Mouse (Mus musculus) forebrain, embryonic 15.5 days (tissue): ENCODE results near the gene Parp11. TPM values are rescaled to one million over a fixed set of nuclear protein-coding genes. Genes with fewer than 3 reads are reported as not detected.

ENCODE experiments used
- ATAC-seq: fragments of 200-750 bp; cut with Nextera tagmentation; replicated peaks from 2 replicates; pipeline ENCODE4 v1.8.0; 2017; ENCODE audit warnings: mild to moderate bottlenecking, moderate TSS enrichment, moderate library complexity
- H3K27ac ChIP-seq: fragments of 300-500 bp; sonication (generic); replicated peaks from 2 replicates; pipeline ENCODE4 v1.5.1; 2015; ENCODE audit warnings: mild to moderate bottlenecking, inconsistent platforms
- H3K27me3 ChIP-seq: fragments of 300-500 bp; sonication (generic); 2 replicates; pipeline ENCODE4 v1.6.1; 2015; ENCODE audit warnings: inconsistent platforms
- H3K36me3 ChIP-seq: fragments of 300-500 bp; sonication (generic); 2 replicates; pipeline ENCODE4 v1.6.1; 2015; ENCODE audit warnings: mild to moderate bottlenecking, inconsistent platforms
- H3K4me1 ChIP-seq: fragments of 300-500 bp; sonication (generic); 2 replicates; pipeline ENCODE4 v1.6.1; 2015; ENCODE audit warnings: inconsistent platforms
- H3K4me2 ChIP-seq: fragments of 300-500 bp; sonication (generic); replicated peaks from 2 replicates; pipeline ENCODE4 v1.6.1; 2015; ENCODE audit warnings: mild to moderate bottlenecking, inconsistent platforms
- H3K4me3 ChIP-seq: fragments of 300-500 bp; sonication (generic); 2 replicates; pipeline ENCODE4 v1.5.1; 2015; ENCODE audit warnings: mild to moderate bottlenecking, inconsistent platforms
- H3K9ac ChIP-seq: fragments of 300-500 bp; sonication (generic); replicated peaks from 2 replicates; pipeline ENCODE4 v1.6.1; 2015; ENCODE audit warnings: mild to moderate bottlenecking, inconsistent platforms
- H3K9me3 ChIP-seq: fragments of 300-500 bp; sonication (generic); 2 replicates; pipeline ENCODE4 v1.6.1; 2016; ENCODE audit warnings: inconsistent platforms
- WGBS: fragments of 180-500 bp; shearing (Covaris S2); methylation state at CpG from one replicate; pipeline ENCODE4 v1.1.7; 2015; ENCODE audit warnings: mixed read lengths; 5-methylcytosine and 5-hydroxymethylcytosine counted together
- polyA plus RNA-seq: library from polyadenylated mRNA; unstranded; fragments of >200 nt; fragmentation: Nextera tagmentation; extraction: Ambion mirVana; gene quantifications from 2 replicates; pipeline ENCODE4 v1.2.1, GENCODE M21; 2015

Parp11 gene
- polyA plus RNA-seq, 1 experiment from 2014 or later: 82.1 TPM

- no peaks in the 10 kb centered on the region for H3K27me3 ChIP-seq
- 66% methylated on average over 9 of the region's 9 CpGs for WGBS
- H3K9me3 ChIP-seq: no peaks in the 10 kb centered on the region
- H3K4me2 ChIP-seq: no peak overlapping the region
- ATAC-seq: no peak
- H3K4me1 ChIP-seq: 0 out of 2 replicates have a peak, but pooled peaks cover under 1% of the 10 kb centered on the region
- H3K27ac ChIP-seq: no peak overlapping the region
- no peak overlapping the region for H3K9ac ChIP-seq
- no peak overlapping the region for H3K4me3 ChIP-seq
- H3K36me3 ChIP-seq: no peaks in the 10 kb centered on the region
These were observed 12.6 kb upstream of the Parp11 start for GRCm38 (mm10) chr6:127433886-127434647.

GRCm38 (mm10) chr6:127434648-127434984 is 12.0 kb upstream of the Parp11 start:
- Histone ChIP-seq H3K27me3 (no peaks in the 10 kb centered on the region), H3K36me3 (no peaks in the 10 kb centered on the region), H3K4me1 (peaks cover 6% of the 10 kb centered on the region), H3K9me3 (no peaks in the 10 kb centered on the region), H3K4me3 (no peak overlapping the region), H3K4me2 (no peak overlapping the region), H3K9ac (no peak overlapping the region), H3K27ac (no peak overlapping the region)
- 82% methylated on average over 4 of the region's 4 CpGs for WGBS
- no peak for ATAC-seq

- no peaks in the 10 kb centered on the region for H3K9me3 ChIP-seq
- H3K4me2 ChIP-seq: no peak overlapping the region
- 98% methylated on average over 3 of the region's 3 CpGs for WGBS
- H3K4me1 ChIP-seq: peaks cover 39% of the 10 kb centered on the region
- H3K27me3 ChIP-seq: no peaks in the 10 kb centered on the region
- H3K4me3 ChIP-seq: no peak overlapping the region
- ATAC-seq: 0 out of 2 replicates have a peak, but pooled peaks have one; percentile 7
- no peak overlapping the region for H3K9ac ChIP-seq
- H3K36me3 ChIP-seq: no peaks in the 10 kb centered on the region
- peak overlapping the region; percentile 65; the same call in 1 of the 2 replicates for H3K27ac ChIP-seq
These were observed 7.6 kb upstream of the Parp11 start for GRCm38 (mm10) chr6:127439063-127439462.

- ATAC-seq: peak; percentile 56
- no peaks in the 10 kb centered on the region for H3K36me3 ChIP-seq
- H3K9me3 ChIP-seq: no peaks in the 10 kb centered on the region
- H3K4me1 ChIP-seq: peaks cover 44% of the 10 kb centered on the region
- no peak overlapping the region for H3K9ac ChIP-seq
- WGBS: 54% methylated on average over 5 of the region's 5 CpGs
- H3K4me2 ChIP-seq: no peak overlapping the region
- no peaks in the 10 kb centered on the region for H3K27me3 ChIP-seq
- H3K27ac ChIP-seq: peak overlapping the region; percentile 65
- H3K4me3 ChIP-seq: no peak overlapping the region
These were observed 7.0 kb upstream of the Parp11 start for GRCm38 (mm10) chr6:127439540-127440195.

GRCm38 (mm10) chr6:127440416-127441104 is 6.1 kb upstream of the Parp11 start:
- H3K36me3 ChIP-seq: no peaks in the 10 kb centered on the region

GRCm38 (mm10) chr6:127442584-127442983 is 4.1 kb upstream of the Parp11 start:
- ATAC-seq: no peak
- 43% methylated on average over 4 of the region's 4 CpGs for WGBS

More at GRCm38 (mm10) chr6:127440416-127441104, 6.1 kb upstream of the Parp11 start:
- Histone ChIP-seq H3K4me3 (peak overlapping the region; percentile 13; the same call in 1 of the 2 replicates), H3K27me3 (no peaks in the 10 kb centered on the region), H3K4me1 (peaks cover 44% of the 10 kb centered on the region), H3K9me3 (no peaks in the 10 kb centered on the region), H3K27ac (peak overlapping the region; percentile 65), H3K4me2 (peak overlapping the region; percentile 41), H3K9ac (0 out of 2 replicates have a peak overlapping the region, but pooled peaks have one; percentile 13)
- WGBS: 24% methylated on average over 14 of the region's 14 CpGs
- peak; percentile 89 for ATAC-seq

GRCm38 (mm10) chr6:127443910-127444309 is 2.7 kb upstream of the Parp11 start:
- no peak overlapping the region for H3K9ac ChIP-seq
- no peak overlapping the region for H3K4me3 ChIP-seq
- peaks cover 56% of the 10 kb centered on the region for H3K4me1 ChIP-seq
- H3K27me3 ChIP-seq: no peaks in the 10 kb centered on the region
- ATAC-seq: no peak
- 2% methylated on average over 2 of the region's 2 CpGs for WGBS
- H3K36me3 ChIP-seq: no peaks in the 10 kb centered on the region
- peak overlapping the region; percentile 55 for H3K27ac ChIP-seq
- H3K4me2 ChIP-seq: no peak overlapping the region
- H3K9me3 ChIP-seq: no peaks in the 10 kb centered on the region

More at GRCm38 (mm10) chr6:127442584-127442983, 4.1 kb upstream of the Parp11 start:
- H3K9me3 ChIP-seq: no peaks in the 10 kb centered on the region
- H3K36me3 ChIP-seq: no peaks in the 10 kb centered on the region
- H3K27ac ChIP-seq: no peak overlapping the region
- no peak overlapping the region for H3K4me3 ChIP-seq
- H3K4me1 ChIP-seq: peaks cover 49% of the 10 kb centered on the region
- H3K9ac ChIP-seq: no peak overlapping the region
- H3K4me2 ChIP-seq: no peak overlapping the region
- H3K27me3 ChIP-seq: no peaks in the 10 kb centered on the region

- peaks cover 58% of the 10 kb centered on the region for H3K4me1 ChIP-seq
- no peak for ATAC-seq
- 18% methylated on average over 4 of the region's 4 CpGs for WGBS
- no peak overlapping the region for H3K9ac ChIP-seq
- no peaks in the 10 kb centered on the region for H3K27me3 ChIP-seq
- no peaks in the 10 kb centered on the region for H3K9me3 ChIP-seq
- H3K36me3 ChIP-seq: no peaks in the 10 kb centered on the region
- H3K27ac ChIP-seq: peak overlapping the region; percentile 55
- no peak overlapping the region for H3K4me2 ChIP-seq
- no peak overlapping the region for H3K4me3 ChIP-seq
These were observed 2.2 kb upstream of the Parp11 start for GRCm38 (mm10) chr6:127444466-127444865.

GRCm38 (mm10) chr6:127447686-127448460 is 1.2 kb downstream of the Parp11 start:
- no peak overlapping the region for H3K9ac ChIP-seq
- 67% methylated on average over 10 of the region's 10 CpGs for WGBS

GRCm38 (mm10) chr6:127448869-127449268 is 2.2 kb downstream of the Parp11 start:
- Histone ChIP-seq H3K27ac (peak overlapping the region; percentile 95), H3K9me3 (no peaks in the 10 kb centered on the region), H3K9ac (no peak overlapping the region), H3K4me3 (no peak overlapping the region), H3K27me3 (no peaks in the 10 kb centered on the region), H3K36me3 (no peaks in the 10 kb centered on the region), H3K4me2 (no peak overlapping the region), H3K4me1 (peaks cover 44% of the 10 kb centered on the region)
- ATAC-seq: no peak
- WGBS: 13% methylated on average over 2 of the region's 2 CpGs

More at GRCm38 (mm10) chr6:127447686-127448460, 1.2 kb downstream of the Parp11 start:
- H3K9me3 ChIP-seq: no peaks in the 10 kb centered on the region
- H3K4me1 ChIP-seq: peaks cover 49% of the 10 kb centered on the region
- H3K4me2 ChIP-seq: no peak overlapping the region
- no peak overlapping the region for H3K4me3 ChIP-seq
- no peak for ATAC-seq
- H3K36me3 ChIP-seq: no peaks in the 10 kb centered on the region
- H3K27me3 ChIP-seq: no peaks in the 10 kb centered on the region
- peak overlapping the region; percentile 95 for H3K27ac ChIP-seq

- no peaks in the 10 kb centered on the region for H3K36me3 ChIP-seq
- peak; percentile 32 for ATAC-seq
- H3K27ac ChIP-seq: peak overlapping the region; percentile 95
- H3K4me2 ChIP-seq: no peak overlapping the region
- peaks cover 43% of the 10 kb centered on the region for H3K4me1 ChIP-seq
- H3K9me3 ChIP-seq: no peaks in the 10 kb centered on the region
- 3% methylated on average over 10 of the region's 10 CpGs for WGBS
- no peak overlapping the region for H3K4me3 ChIP-seq
- no peaks in the 10 kb centered on the region for H3K27me3 ChIP-seq
- no peak overlapping the region for H3K9ac ChIP-seq
These were observed 3.1 kb downstream of the Parp11 start for GRCm38 (mm10) chr6:127449531-127450422.
